8 mouse cellular contexts compared by ENCODE assay signal in genomic region chr4:137468260-137469080, GRCm38 (mm10). TPM values are rescaled to one million over a fixed set of nuclear protein-coding genes. Genes with fewer than 3 reads are reported as not detected.
DNase-seq lines count a peak whose midpoint lies in the region; ATAC-seq and TF ChIP-seq lines count a peak whose summit lies in the region.

Hspg2 (plus strand) TSS chr4:137468769.

- TF ChIP-seq POLR2A in small intestine, adult 2 months (IDR thresholded peaks at IDR 0.05; ENCODE audit: low read depth, low read length): no peak; the same call in 1 of the 2 replicates

- peak within 1 kb of the TSS; percentile 83 for H3K27ac ChIP-seq in embryonic facial prominence, embryonic 14.5 days (replicated peaks; ENCODE audit: low read depth, low read length)
- H3K27ac ChIP-seq in limb, embryonic 10.5 days: peak within 1 kb of the TSS; percentile 92
- peak within 1 kb of the TSS; percentile 25; the same call in 1 of the 2 replicates for H3K27ac ChIP-seq in midbrain, embryonic 13.5 days
- peak within 1 kb of the TSS; percentile 48 for H3K27ac ChIP-seq in small intestine, adult 2 months (ENCODE audit: insufficient read depth, low read depth, low read length)

- no peaks in the 10 kb centered on the region for H3K9me3 ChIP-seq in embryonic facial prominence, embryonic 14.5 days (ENCODE audit: control insufficient read depth, low read length)
- no peaks in the 10 kb centered on the region for H3K9me3 ChIP-seq in limb, embryonic 10.5 days (replicated peaks)
- no peaks in the 10 kb centered on the region for H3K9me3 ChIP-seq in midbrain, embryonic 13.5 days

- TF ChIP-seq CTCF in small intestine, adult 2 months (IDR thresholded peaks at IDR 0.05; ENCODE audit: extremely low read depth, insufficient read length, insufficient replicate concordance, low read depth, low read length): no peak

- DNase-seq in 3134 (ENCODE audit: extremely low read depth, insufficient read length, low spot score): peak; percentile 91
- peak; percentile 99 for DNase-seq in adrenal gland, postnatal 36 days
- DNase-seq in embryonic facial prominence, embryonic 14.5 days (ENCODE audit: low spot score): peak; percentile 98
- peak; percentile 97 to 100 for DNase-seq in heart, adult 18-20 months
- peak; percentile 96 for DNase-seq in kidney, adult 18-20 months
- peak; percentile 99 for DNase-seq in limb, embryonic 10.5 days (ENCODE audit: low spot score)

- WGBS in embryonic facial prominence, embryonic 14.5 days: under 1% methylated on average over 43 of the region's 72 CpGs
- WGBS in limb, embryonic 10.5 days: 1% methylated on average over 68 of the region's 72 CpGs
- under 1% methylated on average over 59 of the region's 72 CpGs for WGBS in midbrain, embryonic 13.5 days
- 1% methylated on average over 68 of the region's 72 CpGs for WGBS in small intestine, adult 2 months

- peak within 1 kb of the TSS; percentile 76 for H3K4me3 ChIP-seq in embryonic facial prominence, embryonic 14.5 days (ENCODE audit: low read depth, low read length)
- peak within 1 kb of the TSS; percentile 83 for H3K4me3 ChIP-seq in limb, embryonic 10.5 days
- H3K4me3 ChIP-seq in midbrain, embryonic 13.5 days (replicated peaks): peak within 1 kb of the TSS; percentile 55
- peak within 1 kb of the TSS; percentile 90 for H3K4me3 ChIP-seq in small intestine, adult 2 months (ENCODE audit: low read depth, low read length)

- peaks cover 35% of the 10 kb centered on the region for H3K4me1 ChIP-seq in embryonic facial prominence, embryonic 14.5 days (ENCODE audit: control insufficient read depth, insufficient read depth, low read length)
- peaks cover 64% of the 10 kb centered on the region for H3K4me1 ChIP-seq in limb, embryonic 10.5 days
- peaks cover 23% of the 10 kb centered on the region for H3K4me1 ChIP-seq in midbrain, embryonic 13.5 days (replicated peaks)
- H3K4me1 ChIP-seq in small intestine, adult 2 months (ENCODE audit: control insufficient read depth, insufficient read depth, insufficient read length, low read length): peaks cover 8% of the 10 kb centered on the region

- H3K9ac ChIP-seq in embryonic facial prominence, embryonic 14.5 days (ENCODE audit: low read depth, low read length): peak within 1 kb of the TSS; percentile 88
- peak within 1 kb of the TSS; percentile 72 for H3K9ac ChIP-seq in midbrain, embryonic 13.5 days (replicated peaks)

- H3K27me3 ChIP-seq in embryonic facial prominence, embryonic 14.5 days (replicated peaks; ENCODE audit: control insufficient read depth, insufficient read depth, low read length): no peaks in the 10 kb centered on the region
- H3K27me3 ChIP-seq in limb, embryonic 10.5 days (ENCODE audit: low read depth, poor library complexity, severe bottlenecking): no peaks in the 10 kb centered on the region
- H3K27me3 ChIP-seq in midbrain, embryonic 13.5 days: peaks cover 7% of the 10 kb centered on the region
- H3K27me3 ChIP-seq in small intestine, adult 2 months (ENCODE audit: control insufficient read depth, insufficient read depth, low read length): no peaks in the 10 kb centered on the region

- H3K4me2 ChIP-seq in embryonic facial prominence, embryonic 14.5 days (ENCODE audit: low read depth, low read length): peak within 1 kb of the TSS; percentile 83
- H3K4me2 ChIP-seq in midbrain, embryonic 13.5 days (replicated peaks): peak within 1 kb of the TSS; percentile 98

- peak; percentile 95 for ATAC-seq in embryonic facial prominence, embryonic 14.5 days (ENCODE audit: low read depth)
- ATAC-seq in midbrain, embryonic 13.5 days: peak; percentile 88

- H3K36me3 ChIP-seq in embryonic facial prominence, embryonic 14.5 days (ENCODE audit: control insufficient read depth, insufficient read depth, low read length): no peaks in the 10 kb centered on the region
- H3K36me3 ChIP-seq in limb, embryonic 10.5 days: no peaks in the 10 kb centered on the region
- no peaks in the 10 kb centered on the region for H3K36me3 ChIP-seq in midbrain, embryonic 13.5 days
- no peaks in the 10 kb centered on the region for H3K36me3 ChIP-seq in small intestine, adult 2 months (ENCODE audit: control insufficient read depth, insufficient read depth, low read length)

RNA-seq across cellular contexts. Expression of gene Hspg2, which starts in this region (rescaled TPM):
- total RNA-seq in adrenal gland, postnatal 36 days (2021): 100 to 1,000 TPM; 141 to 263 TPM
- 64.8 and 67.2 TPM in 2 replicates for polyA plus RNA-seq in embryonic facial prominence, embryonic 14.5 days (2014; fragmentation: Nextera tagmentation; extraction: Ambion mirVana)
- 100 to 1,000 TPM; 153 to 170 TPM for total RNA-seq in heart, adult 18-20 months (2021)
- polyA plus RNA-seq in limb, embryonic 10.5 days (2016; fragmentation: Nextera tagmentation; extraction: Ambion mirVana): 20.8 and 23.3 TPM in 2 replicates
- 4.2 and 5.0 TPM in 2 replicates for polyA plus RNA-seq in midbrain, embryonic 13.5 days (2015; fragmentation: Nextera tagmentation; extraction: Ambion mirVana)
- polyA plus RNA-seq in small intestine, adult 2 months (2012; rRNA removed): 38.2 and 40.5 TPM in 2 replicates

Comparison
In these comparisons a context has a peak if more than half of its experiments do, and no peak if none do; other contexts are left out.
1. Peak in every context shown above with its lines: DNase-seq, ATAC-seq, H3K4me3 ChIP-seq and H3K27ac ChIP-seq.
2. H3K27ac ChIP-seq: peak in every context shown above with its lines; median percentile 92 in limb, embryonic 10.5 days; 83 in embryonic facial prominence, embryonic 14.5 days; 48 in small intestine, adult 2 months; 25 in midbrain, embryonic 13.5 days.